Mouse (Mus musculus) heart, embryonic 16.5 days (tissue): ENCODE data around the gene 2310003L06Rik. TPM values are rescaled to one million over a fixed set of nuclear protein-coding genes. Genes with fewer than 3 reads are reported as not detected.

Experiments
- ATAC-seq: fragments of 200-750 bp; cut with Nextera tagmentation; replicated peaks from 2 replicates; pipeline ENCODE4 v1.8.0; 2017; ENCODE audit warnings: moderate number of reproducible peaks; ENCODE audit not compliant: insufficient read depth, low FRiP score; ENCODE audit errors: extremely low read depth
- H3K27ac ChIP-seq: fragments of 300-500 bp; sonication (generic); 2 replicates; pipeline ENCODE4 v1.5.1; 2014; ENCODE audit warnings: mild to moderate bottlenecking, low read length, control low read depth, moderate library complexity
- H3K27me3 ChIP-seq: fragments of 300-500 bp; sonication (generic); 2 replicates; pipeline ENCODE4 v1.6.1; 2014; ENCODE audit warnings: low read length, mixed read lengths; ENCODE audit not compliant: control insufficient read depth, insufficient read depth
- H3K36me3 ChIP-seq: fragments of 300-500 bp; sonication (generic); 2 replicates; pipeline ENCODE4 v1.6.1; 2014; ENCODE audit not compliant: control insufficient read depth, insufficient read depth
- H3K4me1 ChIP-seq: fragments of 300-500 bp; sonication (generic); 2 replicates; pipeline ENCODE4 v1.6.1; 2014; ENCODE audit warnings: low read length, mixed read lengths; ENCODE audit not compliant: control insufficient read depth, insufficient read depth
- H3K4me2 ChIP-seq: fragments of 300-500 bp; sonication (generic); 2 replicates; pipeline ENCODE4 v1.6.1; 2014; ENCODE audit warnings: low read depth, mild to moderate bottlenecking, control low read depth, low read length
- H3K4me3 ChIP-seq: fragments of 300-500 bp; sonication (generic); 2 replicates; pipeline ENCODE4 v1.5.1; 2014; ENCODE audit warnings: mild to moderate bottlenecking, control low read depth, low read length
- H3K9ac ChIP-seq: fragments of 300-500 bp; sonication (generic); 2 replicates; pipeline ENCODE4 v1.6.1; 2014; ENCODE audit warnings: low read length, control low read depth
- H3K9me3 ChIP-seq: fragments of 300-500 bp; sonication (generic); replicated peaks from 2 replicates; pipeline ENCODE4 v1.6.1; 2016; ENCODE audit warnings: low read length; ENCODE audit not compliant: control insufficient read depth
- polyA plus RNA-seq: library from polyadenylated mRNA; unstranded; fragments of >200 nt; fragmentation: Nextera tagmentation; extraction: Ambion mirVana; gene quantifications from 2 replicates; pipeline ENCODE4 v1.2.1, GENCODE M21; 2015

2310003L06Rik gene
- polyA plus RNA-seq, 1 experiment from 2014 or later: not detected

- no peak overlapping the region for H3K9ac ChIP-seq
- no peaks in the 10 kb centered on the region for H3K9me3 ChIP-seq
- H3K4me2 ChIP-seq: no peak overlapping the region
- H3K4me1 ChIP-seq: no peaks in the 10 kb centered on the region
- H3K27me3 ChIP-seq: no peaks in the 10 kb centered on the region
- no peak overlapping the region for H3K27ac ChIP-seq
- ATAC-seq: no peak
- no peaks in the 10 kb centered on the region for H3K36me3 ChIP-seq
- no peak overlapping the region for H3K4me3 ChIP-seq
Observed at GRCm38 (mm10) chr5:88005241-88005640, 36.0 kb downstream of the 2310003L06Rik start.

Other genes with a start within 250 kb of the 2310003L06Rik start
- gene Csn1s2a, start 194.9 kb upstream of the 2310003L06Rik start, polyA plus RNA-seq: not detected in 2 replicates
- not detected in 2 replicates for gene Csn1s2b, start 161.4 kb upstream of the 2310003L06Rik start, polyA plus RNA-seq
- not detected in 2 replicates for gene Prr27, start 143.8 kb upstream of the 2310003L06Rik start, polyA plus RNA-seq
- gene Odam, start 84.4 kb upstream of the 2310003L06Rik start, polyA plus RNA-seq: not detected in 2 replicates
- 0.30 TPM in 1 of 2 replicates, not detected in the other for gene Csn3, start 43.9 kb upstream of the 2310003L06Rik start, polyA plus RNA-seq
- gene Gm28434, start 58 bp downstream of the 2310003L06Rik start, polyA plus RNA-seq: not detected in 2 replicates
- not detected in 2 replicates for gene Cabs1, start 10.0 kb downstream of the 2310003L06Rik start, polyA plus RNA-seq
- not detected in 2 replicates for gene Smr3a, start 33.1 kb downstream of the 2310003L06Rik start, polyA plus RNA-seq
- gene Smr2, start 117.1 kb downstream of the 2310003L06Rik start, polyA plus RNA-seq: not detected in 2 replicates
- not detected in 2 replicates for gene Gm11116, start 142.1 kb downstream of the 2310003L06Rik start, polyA plus RNA-seq
- gene Gm11115, start 184.6 kb downstream of the 2310003L06Rik start, polyA plus RNA-seq: not detected in 2 replicates